Mouse (Mus musculus) stomach, embryonic 15.5 days (tissue): ENCODE data around the gene Amd1. TPM values are rescaled to one million over a fixed set of nuclear protein-coding genes. Genes with fewer than 3 reads are reported as not detected.
"Not testable (repeated sequence)": the region's sequence is repeated elsewhere in the genome, so short reads cannot be mapped to it uniquely, and the experiment has no call there.

ENCODE experiments used
- ATAC-seq: fragments of 200-750 bp; cut with Nextera tagmentation; 2 replicates; pipeline ENCODE4 v1.8.0; 2017; ENCODE audit warnings: low read depth, moderate number of reproducible peaks, moderate TSS enrichment; ENCODE audit not compliant: insufficient read depth, low FRiP score
- H3K27ac ChIP-seq: fragments of 300-500 bp; sonication (generic); 2 replicates; pipeline ENCODE4 v1.5.1; 2015; ENCODE audit warnings: mild to moderate bottlenecking, inconsistent platforms
- H3K27me3 ChIP-seq: fragments of 300-500 bp; sonication (generic); replicated peaks from 2 replicates; pipeline ENCODE4 v1.6.1; 2015; ENCODE audit warnings: inconsistent platforms
- H3K36me3 ChIP-seq: fragments of 300-500 bp; sonication (generic); 2 replicates; pipeline ENCODE4 v1.6.1; 2015; ENCODE audit warnings: inconsistent platforms
- H3K4me1 ChIP-seq: fragments of 300-500 bp; sonication (generic); 2 replicates; pipeline ENCODE4 v1.6.1; 2015; ENCODE audit warnings: inconsistent platforms
- H3K4me2 ChIP-seq: fragments of 300-500 bp; sonication (generic); 2 replicates; pipeline ENCODE4 v1.6.1; 2015; ENCODE audit warnings: mild to moderate bottlenecking, inconsistent platforms
- H3K4me3 ChIP-seq: fragments of 300-500 bp; sonication (generic); replicated peaks from 2 replicates; pipeline ENCODE4 v1.5.1; 2015; ENCODE audit warnings: inconsistent platforms
- H3K9ac ChIP-seq: fragments of 300-500 bp; sonication (generic); 2 replicates; pipeline ENCODE4 v1.6.1; 2015; ENCODE audit warnings: inconsistent platforms
- H3K9me3 ChIP-seq: fragments of 300-500 bp; sonication (generic); 2 replicates; pipeline ENCODE4 v1.6.1; 2016; ENCODE audit warnings: inconsistent platforms
- WGBS: fragments of 180-500 bp; shearing (Covaris S2); methylation state at CpG from one replicate; pipeline ENCODE4 v1.1.7; 2015; 5-methylcytosine and 5-hydroxymethylcytosine counted together
- polyA plus RNA-seq: library from polyadenylated mRNA; unstranded; fragments of >200 nt; fragmentation: Nextera tagmentation; extraction: Ambion mirVana; gene quantifications from 2 replicates; pipeline ENCODE4 v1.2.1, GENCODE M21; 2015

Amd1 gene
- polyA plus RNA-seq, 1 experiment from 2014 or later, result 60.3 TPM

DNA sequence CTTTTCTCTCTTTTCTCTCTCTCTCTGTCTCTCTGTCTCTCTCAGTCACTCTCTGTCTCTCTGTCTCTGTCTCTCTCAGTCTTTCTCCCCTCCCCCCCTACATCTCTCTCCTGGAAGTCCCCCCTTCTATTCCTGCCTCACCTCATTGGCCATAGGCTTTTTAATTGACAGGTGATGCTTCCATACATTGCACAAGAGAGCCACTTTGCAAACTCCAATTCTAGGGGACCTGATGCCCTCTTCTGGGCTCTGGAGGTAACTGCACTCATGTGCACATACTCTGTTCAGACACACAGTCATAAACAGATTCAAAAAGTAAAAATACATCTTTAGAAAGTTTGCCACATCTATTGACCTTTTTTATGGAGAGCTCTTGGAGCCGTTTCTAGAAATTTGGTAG, 28.3 kb upstream of the Amd1 start:
- 63% methylated on average over 1 of the region's 1 CpGs for WGBS
- H3K4me2 ChIP-seq, result no peak overlapping the region

DNA sequence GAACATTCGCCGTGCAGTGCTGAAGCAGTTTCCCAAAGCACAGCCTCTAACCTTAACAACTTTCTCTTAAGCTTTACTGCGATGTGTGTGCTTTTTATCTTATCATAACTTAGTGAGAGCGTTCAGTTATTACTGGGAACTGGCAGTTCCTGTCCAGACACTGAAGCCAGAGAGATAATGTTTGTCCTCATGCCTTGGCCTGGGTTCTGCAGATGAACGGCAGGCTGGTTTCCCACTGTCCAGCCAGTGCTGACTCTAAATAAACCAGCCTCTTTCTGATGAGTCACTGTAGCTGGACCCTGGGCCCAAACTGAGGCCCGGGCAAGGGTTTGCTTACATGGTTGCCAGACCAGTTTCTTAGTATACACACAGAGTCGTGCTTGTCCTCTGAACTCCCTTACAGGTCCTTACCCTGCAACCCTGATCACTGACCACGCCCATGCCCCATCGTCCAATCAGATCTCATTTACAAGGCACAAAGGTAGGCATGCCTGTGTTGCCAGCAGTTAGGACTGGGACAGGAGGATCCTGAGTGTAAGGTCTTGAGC, 26.1 kb upstream of the Amd1 start:
- ATAC-seq, result peak; percentile 96
- H3K4me3 ChIP-seq, result no peak overlapping the region
- H3K27ac ChIP-seq, result peak overlapping the region; percentile 79
- no peaks in the 10 kb centered on the region for H3K36me3 ChIP-seq
- H3K9ac ChIP-seq, result no peak overlapping the region
- 53% methylated on average over 9 of the region's 9 CpGs for WGBS
- no peaks in the 10 kb centered on the region for H3K4me1 ChIP-seq
- H3K9me3 ChIP-seq, result no peaks in the 10 kb centered on the region
- no peak overlapping the region for H3K4me2 ChIP-seq
- H3K27me3 ChIP-seq, result no peaks in the 10 kb centered on the region

More for the DNA sequence above, 28.3 kb upstream of the Amd1 start:
- no peak overlapping the region for H3K4me3 ChIP-seq
- no peaks in the 10 kb centered on the region for H3K36me3 ChIP-seq
- no peak overlapping the region for H3K9ac ChIP-seq
- no peaks in the 10 kb centered on the region for H3K4me1 ChIP-seq
- no peaks in the 10 kb centered on the region for H3K9me3 ChIP-seq
- no peaks in the 10 kb centered on the region for H3K27me3 ChIP-seq
- ATAC-seq, result no peak
- no peak overlapping the region for H3K27ac ChIP-seq

DNA sequence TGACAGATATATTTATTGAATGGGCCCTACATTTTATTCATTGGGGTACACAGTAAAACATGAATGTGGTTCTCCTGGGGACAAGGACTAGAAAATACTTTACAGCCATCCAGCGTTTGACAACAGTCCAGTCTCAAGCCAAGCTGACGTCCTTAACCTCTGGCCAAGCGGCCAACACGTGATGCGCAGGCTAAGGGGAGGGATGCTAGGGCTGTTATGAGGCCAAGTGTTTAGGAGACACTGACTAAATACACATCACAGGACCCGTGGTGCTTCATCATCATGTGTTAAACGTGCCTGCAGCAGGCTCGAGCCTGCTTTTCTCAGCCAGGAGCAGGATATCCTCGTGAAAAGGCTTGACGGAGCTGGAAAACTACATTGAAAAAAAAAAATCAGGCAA, 18.3 kb upstream of the Amd1 start:
- WGBS, result 86% methylated on average over 10 of the region's 10 CpGs
- no peak overlapping the region for H3K27ac ChIP-seq

DNA sequence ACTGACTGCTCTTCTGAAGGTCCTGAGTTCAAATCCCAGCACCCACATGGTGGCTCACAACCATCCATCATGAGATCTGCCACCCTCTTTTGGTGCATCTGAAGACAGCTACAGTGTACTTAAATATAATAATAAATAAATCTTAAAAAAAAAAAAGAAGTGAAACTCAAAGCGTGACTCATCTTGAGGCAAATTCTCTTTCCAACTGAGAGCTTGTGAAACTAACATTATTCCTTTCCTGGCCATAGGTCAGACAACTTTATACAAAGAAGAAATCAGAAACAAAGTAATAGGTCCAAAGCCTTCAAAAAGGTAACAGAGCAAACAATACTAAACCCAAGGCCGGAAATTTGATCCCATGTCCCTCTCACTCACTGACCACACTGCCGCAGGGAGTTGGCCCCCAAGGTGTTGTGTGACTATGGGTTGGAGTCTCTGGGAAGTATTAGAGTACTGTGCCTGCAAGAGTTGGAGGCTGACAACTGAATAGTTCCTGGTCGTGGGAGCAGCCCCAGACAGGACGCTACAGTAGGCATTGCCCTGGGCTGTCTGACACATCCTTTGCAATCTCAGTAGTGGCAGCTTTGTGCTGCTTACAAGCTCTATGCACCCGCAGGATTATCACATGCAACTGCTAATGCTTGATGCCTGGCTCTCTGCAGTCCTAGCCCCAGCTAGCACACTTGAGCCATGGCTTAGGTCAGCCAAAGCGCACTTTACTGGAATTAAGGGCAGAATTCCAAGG, 15.0 kb upstream of the Amd1 start:
- 47% methylated on average over 7 of the region's 7 CpGs for WGBS
- Histone ChIP-seq H3K4me2 (no peak overlapping the region), H3K4me1 (no peaks in the 10 kb centered on the region), H3K9me3 (no peaks in the 10 kb centered on the region), H3K4me3 (no peak overlapping the region), H3K27me3 (no peaks in the 10 kb centered on the region), H3K27ac (0 out of 2 replicates have a peak overlapping the region, but pooled peaks have one; percentile 7), H3K9ac (no peak overlapping the region), H3K36me3 (no peaks in the 10 kb centered on the region)
- ATAC-seq, result no peak

More for the DNA sequence above, 18.3 kb upstream of the Amd1 start:
- no peak overlapping the region for H3K4me3 ChIP-seq
- ATAC-seq, result no peak
- H3K9me3 ChIP-seq, result no peaks in the 10 kb centered on the region
- H3K36me3 ChIP-seq, result no peaks in the 10 kb centered on the region
- no peaks in the 10 kb centered on the region for H3K4me1 ChIP-seq
- no peaks in the 10 kb centered on the region for H3K27me3 ChIP-seq
- H3K9ac ChIP-seq, result no peak overlapping the region
- no peak overlapping the region for H3K4me2 ChIP-seq

DNA sequence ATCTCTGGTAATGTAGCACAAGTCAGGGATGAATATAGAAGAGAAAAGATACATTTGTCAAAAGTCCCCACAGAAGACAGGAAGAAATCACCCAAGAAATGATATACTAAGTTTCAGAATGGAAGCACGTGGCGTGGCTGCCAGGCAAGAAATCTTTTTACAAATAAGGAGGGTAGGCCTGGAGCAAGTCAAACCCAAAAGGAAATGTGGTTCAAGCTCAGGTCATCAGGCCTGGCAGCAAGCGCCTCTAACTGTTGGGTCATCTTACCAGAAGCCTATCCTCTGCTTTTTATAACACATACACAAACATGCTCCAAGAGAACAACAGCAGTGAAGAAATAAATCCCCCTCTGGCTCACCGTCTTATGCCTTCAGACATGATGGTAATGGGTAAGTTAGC, 10.8 kb upstream of the Amd1 start:
- 59% methylated on average over 4 of the region's 4 CpGs for WGBS

DNA sequence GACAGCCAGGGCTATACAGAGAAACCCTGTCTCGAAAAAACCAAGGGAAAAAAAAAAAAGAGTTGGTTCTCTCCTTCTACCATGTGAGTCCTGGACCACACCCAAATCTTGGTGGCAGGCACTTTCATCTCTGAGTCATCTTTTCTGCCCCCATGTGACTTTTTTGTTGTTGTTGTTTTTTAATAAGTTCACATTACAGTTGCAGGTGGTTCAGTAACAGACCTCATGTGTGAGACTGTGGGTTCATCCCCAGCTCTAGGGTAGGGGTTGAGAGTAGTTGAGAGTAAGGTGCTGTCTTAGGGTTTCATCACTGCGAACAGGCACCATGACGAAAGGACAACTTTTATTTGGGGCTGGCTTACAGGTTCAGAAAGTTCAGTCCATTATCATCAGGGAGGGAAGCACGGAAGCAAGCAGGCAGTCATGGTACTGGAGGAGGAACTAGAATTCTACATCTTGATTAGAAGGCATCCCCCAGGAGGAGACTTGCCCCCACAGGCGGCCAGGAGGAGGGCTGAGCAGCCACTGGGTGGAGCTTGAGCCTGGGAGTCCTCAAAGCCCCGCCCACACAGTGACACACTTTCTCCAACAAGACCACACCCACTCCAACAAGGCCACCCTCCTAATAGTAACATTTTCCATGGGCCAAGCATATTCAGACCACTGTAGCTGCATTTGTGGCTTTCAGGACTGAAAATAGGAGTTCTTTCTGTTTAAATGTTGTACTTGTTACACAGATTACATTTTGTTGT, 8.1 kb upstream of the Amd1 start:
- Histone ChIP-seq H3K4me1 (no peaks in the 10 kb centered on the region), H3K4me2 (no peak overlapping the region), H3K27me3 (no peaks in the 10 kb centered on the region), H3K36me3 (no peaks in the 10 kb centered on the region), H3K9ac (no peak overlapping the region), H3K4me3 (no peak overlapping the region), H3K27ac (no peak overlapping the region), H3K9me3 (no peaks in the 10 kb centered on the region)
- 57% methylated on average over 6 of the region's 6 CpGs for WGBS
- no peak for ATAC-seq

More for the DNA sequence above, 10.8 kb upstream of the Amd1 start:
- Histone ChIP-seq H3K4me2 (no peak overlapping the region), H3K27ac (no peak overlapping the region), H3K9me3 (no peaks in the 10 kb centered on the region), H3K36me3 (no peaks in the 10 kb centered on the region), H3K9ac (no peak overlapping the region), H3K4me3 (no peak overlapping the region), H3K27me3 (no peaks in the 10 kb centered on the region), H3K4me1 (no peaks in the 10 kb centered on the region)
- ATAC-seq, result no peak

DNA sequence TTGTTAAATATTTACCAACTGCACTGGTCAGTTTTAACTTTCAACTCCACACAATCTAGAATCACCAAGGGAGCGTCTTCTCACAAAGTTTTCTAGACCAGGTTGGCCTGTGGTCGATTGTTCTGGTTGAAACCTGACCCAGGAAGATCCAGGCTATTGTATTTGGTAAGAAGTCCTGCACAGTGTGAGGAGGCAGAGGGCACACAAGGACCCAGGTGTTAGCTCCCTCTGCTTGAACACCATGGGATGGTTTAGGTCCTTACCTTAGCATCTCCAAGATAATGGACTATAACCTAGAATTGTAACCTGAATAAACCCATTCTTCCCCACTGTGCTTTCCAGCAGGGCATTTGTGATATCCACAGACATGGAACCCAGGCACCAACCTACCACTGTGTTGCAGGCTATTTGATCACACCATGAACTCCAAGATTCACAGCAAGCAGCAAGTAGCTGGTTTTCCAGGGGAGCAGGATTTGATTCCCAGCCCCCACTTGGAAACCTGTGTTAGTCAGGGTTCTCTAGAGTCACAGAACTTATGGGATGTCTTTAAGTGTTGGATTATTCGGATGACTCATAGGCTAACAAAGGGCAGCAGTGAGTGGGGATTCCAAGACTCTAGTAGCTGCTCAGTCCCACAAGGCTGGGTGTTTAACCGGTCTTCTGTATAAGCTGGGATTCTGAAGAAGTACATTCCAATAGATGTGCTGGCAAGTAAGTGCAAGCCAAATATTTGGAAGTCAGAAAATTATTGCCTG, 6.0 kb upstream of the Amd1 start:
- WGBS, result 49% methylated on average over 4 of the region's 4 CpGs
- no peaks in the 10 kb centered on the region for H3K36me3 ChIP-seq
- no peak for ATAC-seq
- no peaks in the 10 kb centered on the region for H3K27me3 ChIP-seq
- no peaks in the 10 kb centered on the region for H3K9me3 ChIP-seq
- no peaks in the 10 kb centered on the region for H3K4me1 ChIP-seq
- H3K9ac ChIP-seq, result no peak overlapping the region
- no peak overlapping the region for H3K4me2 ChIP-seq
- H3K27ac ChIP-seq, result no peak overlapping the region
- no peak overlapping the region for H3K4me3 ChIP-seq

DNA sequence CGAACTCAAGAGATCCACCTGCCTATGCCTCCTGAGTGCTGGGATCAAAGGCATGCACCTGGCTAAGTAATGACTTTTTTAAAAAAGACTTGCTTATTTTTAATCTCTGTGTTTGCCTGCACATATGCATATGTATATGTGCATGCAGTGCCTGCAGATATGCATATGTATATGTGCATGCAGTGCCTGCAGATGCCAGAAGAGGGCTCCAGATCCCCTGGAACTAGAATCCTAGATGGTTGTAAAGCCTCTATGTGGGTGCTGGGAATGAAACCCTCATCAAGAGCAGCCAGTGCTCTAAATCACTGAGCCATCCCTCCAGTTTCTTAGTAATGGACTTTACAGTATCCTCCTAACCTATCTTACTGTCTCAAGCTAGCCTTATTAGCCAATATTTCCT, 4.0 kb upstream of the Amd1 start:
- no peak overlapping the region for H3K27ac ChIP-seq
- no peak overlapping the region for H3K9ac ChIP-seq
- ATAC-seq, result no peak
- H3K4me2 ChIP-seq, result no peak overlapping the region
- H3K9me3 ChIP-seq, result no peaks in the 10 kb centered on the region
- WGBS, result 85% methylated on average over 1 of the region's 1 CpGs
- no peak overlapping the region for H3K4me3 ChIP-seq
- no peaks in the 10 kb centered on the region for H3K27me3 ChIP-seq
- H3K36me3 ChIP-seq, result no peaks in the 10 kb centered on the region
- no peaks in the 10 kb centered on the region for H3K4me1 ChIP-seq

DNA sequence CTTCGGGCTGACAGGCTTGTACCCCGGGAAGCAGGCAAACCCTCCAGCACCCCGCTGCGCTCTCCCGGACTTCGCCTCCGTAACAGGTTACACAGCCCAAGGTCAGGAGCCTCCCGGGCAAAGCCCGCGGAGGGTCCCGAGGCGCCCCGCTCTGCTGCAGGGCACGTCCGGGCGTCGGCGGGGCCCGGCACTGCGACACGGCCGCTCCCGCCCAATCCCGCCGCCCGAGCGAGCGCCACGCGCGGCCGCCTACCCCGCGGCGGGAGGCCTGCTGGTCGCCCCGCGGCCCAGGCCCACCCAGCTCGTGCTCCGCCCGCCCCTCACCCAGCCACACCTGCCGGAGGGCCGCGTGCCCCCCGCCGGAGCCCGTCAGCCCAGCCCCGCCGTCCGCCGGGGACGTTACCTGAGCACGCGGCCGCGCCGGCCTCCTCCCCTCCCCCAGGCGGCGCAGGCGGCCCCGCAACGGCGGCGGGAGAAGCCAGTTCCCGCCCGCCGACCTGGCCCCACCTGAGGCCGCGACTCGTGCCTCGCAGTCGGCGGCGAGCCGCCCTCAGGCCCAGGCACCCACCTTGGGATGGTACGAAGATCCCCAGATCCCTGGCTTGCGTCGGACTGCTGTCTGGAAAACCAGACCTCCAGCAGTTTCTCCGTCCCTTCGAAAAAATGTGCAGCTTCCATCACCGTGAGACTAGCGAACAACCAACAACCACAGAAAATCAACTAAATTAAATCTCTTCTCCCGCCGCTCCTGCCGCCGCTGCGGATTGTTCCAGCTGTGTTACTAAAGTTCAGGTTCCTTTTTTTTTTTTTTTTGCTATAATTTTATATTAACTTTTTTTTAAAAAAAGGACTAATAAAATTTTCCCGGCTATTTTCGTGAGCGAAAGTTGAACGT, 558 bp downstream of the Amd1 start:
- H3K36me3 ChIP-seq, H3K27me3 ChIP-seq, H3K9me3 ChIP-seq: not testable (repeated sequence)
- Histone ChIP-seq H3K27ac (peak overlapping the region; percentile 90), H3K4me2 (peak overlapping the region; percentile 75), H3K9ac (peak overlapping the region; percentile 95), H3K4me3 (peak overlapping the region; percentile 97), H3K4me1 (peaks cover 22% of the 10 kb centered on the region)
- under 1% methylated on average over 70 of the region's 91 CpGs for WGBS
- ATAC-seq, result peak; percentile 5; the same call in 1 of the 2 replicates

DNA sequence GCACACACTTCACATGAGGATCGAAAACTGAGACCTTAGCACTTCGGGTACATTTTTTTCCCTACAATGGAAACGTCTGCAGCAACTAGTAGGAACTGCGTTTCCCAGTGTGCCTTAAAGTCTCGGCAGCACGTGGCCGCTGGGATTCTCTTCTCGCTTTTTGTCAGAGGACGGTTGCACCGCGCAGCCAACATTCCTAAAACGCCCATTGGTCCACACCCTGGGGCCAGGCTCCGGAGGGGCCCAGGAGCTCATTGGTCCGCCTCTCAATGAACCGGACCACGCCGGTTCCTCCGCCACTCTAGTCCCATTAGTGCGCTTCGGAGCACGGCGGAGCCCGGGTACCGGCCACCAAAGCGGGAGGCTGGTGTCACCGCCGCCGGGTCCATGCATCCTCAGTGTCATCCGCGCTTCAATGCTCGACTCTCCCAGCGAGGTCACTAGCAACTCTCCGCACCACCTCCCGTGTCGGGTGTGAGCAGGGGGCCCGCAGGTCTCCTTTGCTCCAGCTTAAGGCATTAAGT, 1.3 kb downstream of the Amd1 start:
- Histone ChIP-seq H3K4me2 (peak overlapping the region; percentile 75), H3K9ac (peak overlapping the region; percentile 95), H3K36me3 (no peaks in the 10 kb centered on the region), H3K27me3 (no peaks in the 10 kb centered on the region), H3K4me3 (peak overlapping the region; percentile 97), H3K4me1 (peaks cover 22% of the 10 kb centered on the region), H3K9me3 (no peaks in the 10 kb centered on the region), H3K27ac (peak overlapping the region; percentile 90)
- WGBS, result under 1% methylated on average over 36 of the region's 36 CpGs
- peak; percentile 81 for ATAC-seq

DNA sequence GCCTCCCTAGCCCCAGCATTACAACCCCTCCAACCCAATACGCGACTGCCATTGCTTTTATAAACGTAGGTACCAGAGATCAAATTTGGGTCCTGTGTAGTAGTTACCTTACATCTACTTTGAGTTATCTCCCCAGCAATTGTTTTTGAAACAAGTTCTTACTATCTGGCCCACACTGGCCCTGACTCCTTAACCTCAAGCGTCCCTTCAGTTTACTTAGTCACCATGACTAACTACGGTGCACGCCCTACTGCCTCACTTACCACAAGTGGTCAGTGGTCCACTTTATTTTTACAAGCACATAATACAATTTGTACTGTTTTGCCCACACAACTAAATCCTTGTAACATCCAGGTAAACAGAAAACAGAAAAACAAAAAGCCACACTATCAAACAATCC, 9.3 kb downstream of the Amd1 start:
- Histone ChIP-seq H3K4me1 (no peaks in the 10 kb centered on the region), H3K27me3 (no peaks in the 10 kb centered on the region), H3K9ac (no peak overlapping the region), H3K36me3 (peaks cover 29% of the 10 kb centered on the region), H3K4me2 (no peak overlapping the region), H3K27ac (no peak overlapping the region), H3K4me3 (no peak overlapping the region), H3K9me3 (no peaks in the 10 kb centered on the region)
- WGBS, result 88% methylated on average over 6 of the region's 6 CpGs
- ATAC-seq, result no peak
